Mouse (Mus musculus): ENCODE measurements around the gene Hcar1. TPM values are rescaled to one million over a fixed set of nuclear protein-coding genes. Genes with fewer than 3 reads are reported as not detected.

Hcar1 gene
- 0.08 and 0.41 TPM in 2 replicates for polyA plus RNA-seq (2014; fragmentation: Nextera tagmentation; extraction: Ambion mirVana)

- Histone ChIP-seq H3K27me3 (ENCODE audit: control insufficient read depth, insufficient read depth, low read length) (no peaks in the 10 kb centered on the region), H3K9me3 (ENCODE audit: control insufficient read depth, low read length) (no peaks in the 10 kb centered on the region), H3K9ac (replicated peaks; ENCODE audit: low read length) (no peak within 1 kb of the TSS), H3K4me1 (ENCODE audit: control insufficient read depth, insufficient read depth, low read length) (no peaks in the 10 kb centered on the region), H3K4me3 (replicated peaks; ENCODE audit: low read depth, low read length) (no peak within 1 kb of the TSS), H3K4me2 (ENCODE audit: low read length) (no peak within 1 kb of the TSS), H3K27ac (replicated peaks; ENCODE audit: low read depth, low read length) (no peak within 1 kb of the TSS), H3K36me3 (ENCODE audit: control insufficient read depth, insufficient read depth, low read length) (no peaks in the 10 kb centered on the region)
- DNase-seq (no peak), ATAC-seq (ENCODE audit: low FRiP score, low TSS enrichment) (no peak)
- 77% methylated on average over 12 of the region's 12 CpGs for WGBS
Observed at GRCm38 (mm10) chr5:123879928-123880327, at the start of gene Hcar1. Hcar1 (minus strand) TSS chr5:123880020.

- H3K36me3 ChIP-seq (ENCODE audit: control insufficient read depth, insufficient read depth, low read length) = peaks cover 70% of the 10 kb centered on the region
- H3K4me2 ChIP-seq (ENCODE audit: low read length) = no peak within 1 kb of the TSS
- H3K27ac ChIP-seq (replicated peaks; ENCODE audit: low read depth, low read length) = no peak within 1 kb of the TSS
- no peak for ATAC-seq (ENCODE audit: low FRiP score, low TSS enrichment)
- H3K27me3 ChIP-seq (ENCODE audit: control insufficient read depth, insufficient read depth, low read length) = no peaks in the 10 kb centered on the region
- DNase-seq = no peak
- H3K9me3 ChIP-seq (ENCODE audit: control insufficient read depth, low read length) = no peaks in the 10 kb centered on the region
- no peak within 1 kb of the TSS for H3K9ac ChIP-seq (replicated peaks; ENCODE audit: low read length)
- H3K4me3 ChIP-seq (replicated peaks; ENCODE audit: low read depth, low read length) = no peak within 1 kb of the TSS
- WGBS = 95% methylated on average over 9 of the region's 9 CpGs
- H3K4me1 ChIP-seq (ENCODE audit: control insufficient read depth, insufficient read depth, low read length) = peaks cover 3% of the 10 kb centered on the region; the same call in 1 of the 2 replicates
Observed at GRCm38 (mm10) chr5:123927118-123927517, 47.3 kb upstream of the Hcar1 start, which contains the start of gene Gm43518. Gm43518 (plus strand) TSS chr5:123927418.

- Histone ChIP-seq H3K36me3 (ENCODE audit: control insufficient read depth, insufficient read depth, low read length) (peaks cover 93% of the 10 kb centered on the region), H3K9me3 (ENCODE audit: control insufficient read depth, low read length) (no peaks in the 10 kb centered on the region), H3K27ac (replicated peaks; ENCODE audit: low read depth, low read length) (no peak overlapping the region), H3K9ac (replicated peaks; ENCODE audit: low read length) (no peak overlapping the region), H3K27me3 (ENCODE audit: control insufficient read depth, insufficient read depth, low read length) (no peaks in the 10 kb centered on the region), H3K4me3 (replicated peaks; ENCODE audit: low read depth, low read length) (no peak overlapping the region), H3K4me2 (ENCODE audit: low read length) (no peak overlapping the region), H3K4me1 (ENCODE audit: control insufficient read depth, insufficient read depth, low read length) (no peaks in the 10 kb centered on the region)
- 93% methylated on average over 6 of the region's 6 CpGs for WGBS
- ATAC-seq (ENCODE audit: low FRiP score, low TSS enrichment) (no peak), DNase-seq (no peak)
Observed at GRCm38 (mm10) chr5:123922112-123922511, 42.3 kb upstream of the Hcar1 start.

- H3K27ac ChIP-seq (replicated peaks; ENCODE audit: low read depth, low read length) = no peak overlapping the region
- DNase-seq = no peak
- no peak overlapping the region for H3K4me2 ChIP-seq (ENCODE audit: low read length)
- 89% methylated on average over 3 of the region's 3 CpGs for WGBS
- no peak overlapping the region for H3K4me3 ChIP-seq (replicated peaks; ENCODE audit: low read depth, low read length)
- no peaks in the 10 kb centered on the region for H3K9me3 ChIP-seq (ENCODE audit: control insufficient read depth, low read length)
- no peaks in the 10 kb centered on the region for H3K27me3 ChIP-seq (ENCODE audit: control insufficient read depth, insufficient read depth, low read length)
- no peak for ATAC-seq (ENCODE audit: low FRiP score, low TSS enrichment)
- H3K4me1 ChIP-seq (ENCODE audit: control insufficient read depth, insufficient read depth, low read length) = no peaks in the 10 kb centered on the region
- H3K9ac ChIP-seq (replicated peaks; ENCODE audit: low read length) = no peak overlapping the region
- H3K36me3 ChIP-seq (ENCODE audit: control insufficient read depth, insufficient read depth, low read length) = peaks cover 80% of the 10 kb centered on the region
Observed at GRCm38 (mm10) chr5:123914852-123915251, 35.0 kb upstream of the Hcar1 start.

GRCm38 (mm10) chr5:123907631-123907977 lies 27.8 kb upstream of the Hcar1 start:
- Histone ChIP-seq H3K9me3 (ENCODE audit: control insufficient read depth, low read length) (no peaks in the 10 kb centered on the region), H3K4me3 (replicated peaks; ENCODE audit: low read depth, low read length) (peak overlapping the region; percentile 75), H3K4me1 (ENCODE audit: control insufficient read depth, insufficient read depth, low read length) (peaks cover 14% of the 10 kb centered on the region), H3K4me2 (ENCODE audit: low read length) (peak overlapping the region; percentile 70), H3K36me3 (ENCODE audit: control insufficient read depth, insufficient read depth, low read length) (peaks cover 41% of the 10 kb centered on the region), H3K27ac (replicated peaks; ENCODE audit: low read depth, low read length) (peak overlapping the region; percentile 85), H3K27me3 (ENCODE audit: control insufficient read depth, insufficient read depth, low read length) (no peaks in the 10 kb centered on the region), H3K9ac (replicated peaks; ENCODE audit: low read length) (peak overlapping the region; percentile 96)
- DNase-seq (no peak), ATAC-seq (ENCODE audit: low FRiP score, low TSS enrichment) (no peak)
- 4% methylated on average over 10 of the region's 10 CpGs for WGBS

GRCm38 (mm10) chr5:123906976-123907630 lies 27.3 kb upstream of the Hcar1 start, which contains the start of gene Denr:
Denr (plus strand) TSS chr5:123907175.
- ATAC-seq (ENCODE audit: low FRiP score, low TSS enrichment) = peak; percentile 95
- peaks cover 14% of the 10 kb centered on the region for H3K4me1 ChIP-seq (ENCODE audit: control insufficient read depth, insufficient read depth, low read length)
- WGBS = under 1% methylated on average over 61 of the region's 61 CpGs
- H3K27ac ChIP-seq (replicated peaks; ENCODE audit: low read depth, low read length) = peak within 1 kb of the TSS; percentile 85
- peak within 1 kb of the TSS; percentile 75 for H3K4me3 ChIP-seq (replicated peaks; ENCODE audit: low read depth, low read length)
- peak; percentile 100 for DNase-seq
- peaks cover 36% of the 10 kb centered on the region for H3K36me3 ChIP-seq (ENCODE audit: control insufficient read depth, insufficient read depth, low read length)
- H3K4me2 ChIP-seq (ENCODE audit: low read length) = peak within 1 kb of the TSS; percentile 70
- H3K9me3 ChIP-seq (ENCODE audit: control insufficient read depth, low read length) = no peaks in the 10 kb centered on the region
- no peaks in the 10 kb centered on the region for H3K27me3 ChIP-seq (ENCODE audit: control insufficient read depth, insufficient read depth, low read length)
- peak within 1 kb of the TSS; percentile 96 for H3K9ac ChIP-seq (replicated peaks; ENCODE audit: low read length)

- H3K27ac ChIP-seq (replicated peaks; ENCODE audit: low read depth, low read length) = no peak overlapping the region
- peak overlapping the region; percentile 75 for H3K4me3 ChIP-seq (replicated peaks; ENCODE audit: low read depth, low read length)
- peak overlapping the region; percentile 48 for H3K4me2 ChIP-seq (ENCODE audit: low read length)
- H3K36me3 ChIP-seq (ENCODE audit: control insufficient read depth, insufficient read depth, low read length) = peaks cover 29% of the 10 kb centered on the region
- 0 out of 2 replicates have a peak overlapping the region, but pooled peaks have one; percentile 20 for H3K9ac ChIP-seq (replicated peaks; ENCODE audit: low read length)
- H3K27me3 ChIP-seq (ENCODE audit: control insufficient read depth, insufficient read depth, low read length) = no peaks in the 10 kb centered on the region
- no peak for ATAC-seq (ENCODE audit: low FRiP score, low TSS enrichment)
- H3K9me3 ChIP-seq (ENCODE audit: control insufficient read depth, low read length) = no peaks in the 10 kb centered on the region
- no peak for DNase-seq
- 74% methylated on average over 17 of the region's 17 CpGs for WGBS
- peaks cover 14% of the 10 kb centered on the region for H3K4me1 ChIP-seq (ENCODE audit: control insufficient read depth, insufficient read depth, low read length)
Observed at GRCm38 (mm10) chr5:123906146-123906975, 26.5 kb upstream of the Hcar1 start.

GRCm38 (mm10) chr5:123904059-123904672 lies 24.3 kb upstream of the Hcar1 start:
- no peak overlapping the region for H3K4me2 ChIP-seq (ENCODE audit: low read length)
- WGBS = 75% methylated on average over 11 of the region's 11 CpGs
- H3K27ac ChIP-seq (replicated peaks; ENCODE audit: low read depth, low read length) = no peak overlapping the region
- H3K27me3 ChIP-seq (ENCODE audit: control insufficient read depth, insufficient read depth, low read length) = no peaks in the 10 kb centered on the region
- ATAC-seq (ENCODE audit: low FRiP score, low TSS enrichment) (no peak), DNase-seq (no peak)
- no peak overlapping the region for H3K4me3 ChIP-seq (replicated peaks; ENCODE audit: low read depth, low read length)
- peaks cover 8% of the 10 kb centered on the region for H3K36me3 ChIP-seq (ENCODE audit: control insufficient read depth, insufficient read depth, low read length)
- no peaks in the 10 kb centered on the region for H3K9me3 ChIP-seq (ENCODE audit: control insufficient read depth, low read length)
- no peak overlapping the region for H3K9ac ChIP-seq (replicated peaks; ENCODE audit: low read length)
- H3K4me1 ChIP-seq (ENCODE audit: control insufficient read depth, insufficient read depth, low read length) = peaks cover 14% of the 10 kb centered on the region

All from midbrain, embryonic 14.5 days (tissue).